Mouse (Mus musculus): Measurements from ENCODE around the gene Ccl25.

- TF ChIP-seq CTCF (IDR thresholded peaks at IDR 0.05; ENCODE audit: control insufficient read depth, insufficient read depth, insufficient replicate concordance, low read depth, low read length): no peak
- no peak for TF ChIP-seq POLR2A (IDR thresholded peaks at IDR 0.05; ENCODE audit: control insufficient read depth, low read depth, low read length)
These were observed 1.1 kb upstream of the Ccl25 start for GRCm38 (mm10) chr8:4323917-4324316.
